Mouse (Mus musculus) C2C12 (cell line): ENCODE data around the gene Nol12.

ENCODE experiments used
- CEBPB ChIP-seq: IDR thresholded peaks from one replicate; pipeline ENCODE4 v1.6.1; 2011; ENCODE audit warnings: low read depth, mild to moderate bottlenecking, control low read depth, moderate library complexity
- CTCF ChIP-seq: IDR thresholded peaks from one replicate; pipeline ENCODE4 v1.5.1; 2011; ENCODE audit not compliant: control insufficient read depth, insufficient read depth, insufficient read length
- FOSL1 ChIP-seq: IDR thresholded peaks from one replicate; pipeline ENCODE4 v1.8.0; 2011; ENCODE audit warnings: mild to moderate bottlenecking, low read length; ENCODE audit not compliant: poor library complexity, insufficient read depth, severe bottlenecking
- MAX ChIP-seq: IDR thresholded peaks from one replicate; pipeline ENCODE4 v1.6.1; 2011; ENCODE audit warnings: mild to moderate bottlenecking, control low read depth
- MYOG ChIP-seq: IDR thresholded peaks from one replicate; pipeline ENCODE4 v1.6.1; 2011; ENCODE audit not compliant: control insufficient read depth, insufficient read length; ENCODE audit errors: extremely low read depth
- USF1 ChIP-seq: IDR thresholded peaks from one replicate; pipeline ENCODE4 v1.6.1; 2011; ENCODE audit warnings: low read depth, mild to moderate bottlenecking, control low read depth, moderate library complexity

- TF ChIP-seq CTCF (no peak), USF1 (no peak), FOSL1 (no peak), MAX (no peak), CEBPB (no peak), MYOG (no peak)
These were observed 3.2 kb downstream of the Nol12 start for GRCm38 (mm10) chr15:78937963-78938362.
